Mouse (Mus musculus) left cerebral cortex, adult 9 months (tissue): ENCODE data around the gene Hnrnpul2.
"Not testable (repeated sequence)": the region's sequence is repeated elsewhere in the genome, so short reads cannot be mapped to it uniquely, and the experiment has no call there.

Experiments
- DNase-seq, 2 experiments: peaks; one replicate each; pipeline ENCODE4 v3.0.0; 2022; ENCODE audit warnings: low spot score in 2 of 2

The Hnrnpul2 gene

DNA sequence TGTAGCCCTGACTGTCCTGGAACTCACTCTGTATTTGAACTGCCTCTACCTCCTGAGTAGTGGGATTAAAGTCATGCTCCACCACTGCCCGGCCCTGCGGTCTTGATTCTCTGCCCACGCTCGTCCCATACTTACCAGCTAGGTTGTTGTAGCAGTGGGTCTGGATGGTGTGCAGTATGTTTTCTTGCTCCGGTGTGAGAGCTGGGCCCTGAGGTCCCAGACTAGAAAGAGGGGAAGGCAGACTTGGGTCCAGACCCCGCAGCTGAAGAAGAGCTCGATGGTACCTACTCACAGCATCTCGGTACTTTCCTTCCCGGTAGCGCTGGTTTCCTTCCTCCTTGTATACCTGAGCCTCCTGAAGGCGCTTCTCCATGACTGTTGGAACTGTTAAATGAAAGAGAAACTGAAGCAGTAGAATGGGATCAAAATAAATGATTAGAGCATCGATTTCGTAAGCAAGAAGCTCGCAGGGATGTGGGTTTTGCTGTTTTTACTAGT lies 1.5 kb upstream of the Hnrnpul2 start:
- no peak for DNase-seq

DNA sequence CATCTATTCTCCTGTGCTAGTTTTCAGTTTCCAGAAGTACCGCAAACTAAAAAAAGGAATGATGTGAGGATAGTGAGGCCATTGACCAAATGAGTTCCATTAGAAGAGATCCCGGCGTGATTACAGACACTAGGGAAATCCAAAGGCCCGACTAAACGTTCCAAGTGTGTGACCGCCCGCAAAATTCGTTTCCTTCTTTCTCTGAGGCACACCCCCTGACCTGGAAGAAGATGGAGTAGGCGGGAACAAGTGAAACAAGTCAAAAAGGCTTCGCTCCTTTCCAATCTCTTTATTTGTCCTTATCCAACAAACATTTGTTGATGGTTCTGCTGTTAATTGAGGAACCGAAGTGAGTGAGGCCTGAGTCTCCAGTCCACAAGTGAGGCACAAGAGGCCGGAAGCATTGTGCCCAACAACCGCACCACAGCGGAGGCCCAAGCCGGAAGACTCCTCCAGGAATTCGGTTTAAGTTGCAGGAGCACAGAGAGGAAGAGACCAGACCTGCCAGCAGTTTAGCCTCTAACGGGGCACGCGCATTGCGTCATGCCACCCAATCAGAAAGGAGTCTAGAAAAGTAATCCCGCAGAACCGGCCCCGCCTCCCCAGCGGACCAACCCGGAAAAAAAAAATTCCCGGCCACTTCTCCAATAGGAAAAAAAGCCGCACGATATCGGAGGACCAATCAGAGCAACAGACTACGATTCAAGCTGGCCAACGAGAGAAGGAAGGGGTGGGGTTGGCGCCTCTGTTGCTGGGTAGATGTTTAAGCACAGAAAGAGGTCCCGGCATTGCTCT lies 812 bp upstream of the Hnrnpul2 start, which contains the start of gene Ttc9c:
Gene Ttc9c (minus strand): TSS at position 533 of the 795 bp plus-strand sequence.
- peak; percentile 96 to 99 for DNase-seq

DNA sequence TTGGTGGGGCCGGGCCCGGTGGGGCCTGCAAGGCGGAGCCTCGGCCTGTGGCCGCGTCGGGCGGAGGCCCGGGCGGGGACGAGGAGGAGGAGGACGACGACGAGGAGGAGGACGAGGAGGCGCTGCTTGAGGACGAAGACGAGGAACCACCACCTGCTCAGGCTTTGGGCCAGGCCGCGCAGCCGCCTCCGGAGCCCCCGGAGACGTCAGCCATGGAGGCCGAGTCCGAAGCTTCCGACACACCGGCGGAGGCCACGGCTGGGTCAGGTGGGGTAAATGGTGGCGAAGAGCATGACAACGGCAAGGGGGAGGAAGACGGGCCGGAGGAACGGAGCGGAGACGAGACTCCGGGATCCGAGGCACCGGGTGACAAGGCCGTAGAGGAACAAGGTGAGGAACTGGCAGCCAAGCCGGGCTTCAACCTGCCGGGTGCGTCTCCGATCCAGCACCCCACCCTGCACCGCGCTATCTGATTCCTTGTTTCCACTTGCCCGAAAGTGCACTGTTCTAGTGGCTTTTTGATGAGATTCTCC lies 680 bp downstream of the Hnrnpul2 start:
- DNase-seq: no peak

DNA sequence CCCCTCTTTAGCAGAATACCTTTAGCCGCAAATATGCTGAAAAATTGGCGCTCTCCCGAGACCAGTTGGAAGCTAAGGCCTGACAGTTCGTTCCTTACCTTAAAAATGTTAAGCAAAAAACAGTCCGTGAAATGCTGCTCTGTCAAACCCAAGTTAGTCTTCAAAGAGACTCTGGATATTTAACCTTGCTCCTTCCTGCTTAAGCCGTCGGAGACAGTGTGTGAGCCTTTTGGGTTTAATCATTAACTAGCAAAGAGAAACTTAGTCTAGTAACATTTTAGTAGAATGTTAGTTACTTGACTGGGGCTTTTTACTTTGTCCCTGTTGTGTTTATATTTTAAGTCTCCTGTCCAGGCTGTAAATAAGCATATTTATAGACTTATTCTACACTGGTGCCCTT lies 1.3 kb downstream of the Hnrnpul2 start:
- no peak for DNase-seq

DNA sequence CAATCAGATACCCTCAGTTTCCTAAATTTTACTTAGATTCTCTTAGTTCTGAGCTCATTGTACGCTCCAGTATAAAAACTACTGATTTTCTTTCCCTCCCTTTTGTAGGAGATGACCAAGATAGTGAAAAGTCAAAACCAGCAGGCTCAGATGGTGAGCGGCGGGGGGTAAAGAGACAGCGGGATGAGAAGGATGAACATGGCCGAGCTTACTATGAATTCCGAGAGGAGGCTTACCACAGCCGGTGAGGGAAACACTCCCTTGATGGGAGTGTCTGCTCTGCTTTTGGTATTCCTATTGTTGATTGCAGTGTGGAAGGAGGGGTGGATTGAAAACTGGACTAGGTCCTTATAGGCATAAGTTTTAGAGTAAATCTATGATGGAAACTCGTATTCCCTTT lies 2.9 kb downstream of the Hnrnpul2 start:
- DNase-seq: no peak

DNA sequence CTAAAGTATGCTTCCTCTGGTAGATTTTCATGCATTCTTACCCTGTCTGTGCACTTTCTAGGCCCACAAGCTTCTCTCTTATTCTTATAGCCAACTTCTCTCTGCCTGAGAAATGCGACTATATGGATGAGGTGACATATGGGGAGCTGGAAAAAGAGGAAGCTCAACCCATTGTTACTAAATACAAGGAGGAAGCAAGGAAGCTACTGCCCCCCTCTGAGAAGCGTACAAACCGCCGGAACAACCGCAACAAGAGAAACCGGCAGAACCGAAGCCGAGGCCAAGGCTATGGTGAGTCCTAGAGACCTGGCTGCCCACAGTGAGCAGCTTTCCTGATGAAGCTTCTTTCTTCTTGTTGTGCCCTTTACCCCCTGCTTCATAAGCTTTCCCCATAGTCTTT lies 9.8 kb downstream of the Hnrnpul2 start, which contains the start of gene AC129217.1:
Gene AC129217.1 (plus strand): TSS at position 114 of the 400 bp plus-strand sequence.
- no peak for DNase-seq

DNA sequence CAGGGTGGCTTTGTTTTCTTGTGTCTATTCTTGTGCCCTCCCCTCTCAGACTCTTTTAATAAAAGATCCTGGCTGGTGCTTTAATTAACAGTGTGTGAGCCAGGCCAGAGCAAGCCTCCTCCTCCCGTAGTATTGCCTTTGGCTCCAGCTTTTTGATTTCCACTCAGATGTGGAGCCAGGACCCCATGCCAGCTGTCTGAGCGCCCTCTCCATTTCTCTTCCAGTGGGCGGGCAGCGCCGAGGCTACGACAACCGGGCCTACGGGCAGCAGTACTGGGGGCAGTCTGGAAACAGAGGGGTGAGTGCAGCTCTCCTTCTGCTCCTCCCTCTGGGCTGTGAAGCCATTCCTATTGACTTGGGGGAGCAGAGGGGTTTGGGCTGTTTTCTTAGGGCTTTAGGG lies 10.9 kb downstream of the Hnrnpul2 start:
- DNase-seq: no peak

DNA sequence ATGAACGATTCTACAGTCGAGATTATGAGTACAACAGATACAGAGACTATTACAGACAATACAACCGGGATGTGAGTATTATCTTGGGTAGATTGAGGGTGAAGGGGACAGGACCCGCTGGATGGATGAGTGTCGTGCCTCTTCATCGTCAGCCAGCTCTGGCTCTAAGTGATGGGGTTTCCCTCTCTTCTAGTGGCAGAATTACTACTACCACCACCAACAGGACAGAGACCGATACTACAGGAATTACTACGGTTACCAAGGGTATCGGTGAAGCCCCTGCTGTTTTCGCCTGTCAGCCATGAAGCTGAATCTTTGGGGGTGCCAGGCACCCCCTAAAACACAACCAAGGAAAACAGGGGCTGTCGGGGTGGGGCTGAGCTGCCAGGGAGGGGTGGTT lies 11.5 kb downstream of the Hnrnpul2 start:
- DNase-seq: no peak

DNA sequence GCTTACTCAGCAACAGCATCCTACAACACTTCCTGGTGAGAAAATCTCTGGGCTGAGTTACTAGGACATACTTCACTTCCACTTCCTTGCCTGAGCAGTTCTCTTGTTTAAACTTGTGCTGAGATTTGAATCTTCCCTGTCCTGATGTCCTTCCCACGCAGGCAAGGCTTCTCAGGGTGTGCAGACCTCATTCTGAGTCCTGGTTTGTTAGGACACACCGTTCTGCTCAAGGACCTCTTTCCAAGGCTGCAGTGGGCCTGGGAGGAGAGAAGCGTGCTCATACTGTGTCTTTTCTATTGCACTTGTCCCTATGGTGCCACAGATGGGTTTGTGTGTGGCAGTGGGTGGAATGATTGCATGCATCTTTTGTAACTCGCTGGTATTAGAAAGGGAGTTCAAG lies 13.2 kb downstream of the Hnrnpul2 start:
- DNase-seq: no peak

DNA sequence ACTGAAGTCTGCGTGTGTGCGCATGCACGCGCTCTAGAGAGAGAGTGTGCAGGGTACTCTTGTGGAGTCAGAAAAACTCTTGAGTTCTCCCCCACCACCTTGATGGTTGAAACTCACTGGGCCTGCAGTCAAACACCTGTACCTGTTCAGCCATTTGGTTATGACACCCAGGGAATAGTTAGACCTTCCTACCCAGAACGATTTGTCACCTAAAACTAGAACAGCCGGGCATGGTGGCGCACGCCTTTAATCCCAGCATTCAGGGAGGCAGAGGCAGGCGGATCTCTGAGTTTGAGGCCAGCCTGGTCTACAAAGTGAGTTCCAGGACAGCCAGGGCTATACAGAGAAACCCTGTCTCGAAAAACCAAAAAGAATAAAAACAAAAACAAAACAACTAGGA lies 16.5 kb downstream of the Hnrnpul2 start:
- not testable (repeated sequence) for DNase-seq

DNA sequence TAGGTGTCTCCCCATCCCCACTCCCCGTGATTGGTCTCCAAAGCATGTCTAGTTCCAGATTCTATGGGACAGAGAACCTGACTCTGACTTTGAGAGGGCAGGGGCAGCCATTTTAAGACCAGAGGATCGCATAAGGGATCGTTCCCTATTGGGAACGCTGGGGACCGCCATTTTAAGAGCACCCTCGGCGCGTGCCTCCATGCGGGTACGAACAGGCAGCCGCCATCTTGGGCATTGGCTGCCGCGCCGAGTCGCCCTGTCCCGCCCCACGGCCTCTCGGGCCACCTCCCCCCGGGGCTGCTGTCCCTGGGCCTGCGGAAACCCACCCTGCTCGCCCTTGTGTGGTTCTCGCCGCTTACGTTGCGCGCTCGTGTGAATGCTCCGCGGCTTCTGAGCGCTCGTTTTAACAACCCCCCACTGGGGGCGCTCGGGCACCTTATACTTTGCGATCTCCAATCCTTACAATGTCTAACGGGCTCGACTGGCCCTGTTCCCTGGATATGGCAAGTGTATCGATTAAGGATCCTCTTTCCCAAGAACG lies 17.5 kb downstream of the Hnrnpul2 start, which contains the start of gene Bscl2:
Gene Bscl2 (plus strand): TSS at position 217 of the 541 bp plus-strand sequence.
- DNase-seq: peak; percentile 81 to 90

DNA sequence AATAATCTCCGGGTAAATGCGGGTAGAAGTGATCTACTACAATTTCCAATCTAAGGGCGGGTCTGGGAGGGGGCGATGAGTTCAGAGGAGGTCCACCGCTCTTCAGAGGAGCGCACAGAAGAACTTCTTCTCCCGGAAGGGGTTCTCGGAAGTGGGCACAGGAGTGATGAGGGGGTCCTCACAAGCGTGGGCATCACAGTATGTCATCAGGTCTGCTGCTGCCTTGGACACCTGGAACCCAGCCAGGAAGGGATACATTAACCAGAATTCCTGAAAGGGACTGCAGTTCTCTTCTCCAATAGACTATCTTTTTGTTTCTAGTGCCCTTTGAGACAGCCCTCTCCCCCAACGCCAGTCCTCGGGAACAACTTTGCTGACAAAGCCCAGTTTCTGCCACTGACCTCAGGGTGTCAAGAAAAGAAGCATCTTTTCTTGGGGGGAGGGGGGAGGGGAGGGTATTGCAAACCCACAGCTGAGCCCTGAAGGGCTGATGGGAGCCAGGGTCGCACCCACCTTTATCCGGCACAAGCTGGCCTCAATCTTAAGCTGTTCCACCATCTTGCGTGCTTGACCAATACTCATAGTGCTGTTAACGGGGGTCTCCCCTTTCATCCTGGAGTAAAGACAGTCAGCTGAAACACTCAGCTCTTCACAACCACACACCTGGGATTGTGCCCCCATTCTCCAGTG lies 18.4 kb downstream of the Hnrnpul2 start:
- peak in 1 of 2 experiments; percentile 48 for DNase-seq

DNA sequence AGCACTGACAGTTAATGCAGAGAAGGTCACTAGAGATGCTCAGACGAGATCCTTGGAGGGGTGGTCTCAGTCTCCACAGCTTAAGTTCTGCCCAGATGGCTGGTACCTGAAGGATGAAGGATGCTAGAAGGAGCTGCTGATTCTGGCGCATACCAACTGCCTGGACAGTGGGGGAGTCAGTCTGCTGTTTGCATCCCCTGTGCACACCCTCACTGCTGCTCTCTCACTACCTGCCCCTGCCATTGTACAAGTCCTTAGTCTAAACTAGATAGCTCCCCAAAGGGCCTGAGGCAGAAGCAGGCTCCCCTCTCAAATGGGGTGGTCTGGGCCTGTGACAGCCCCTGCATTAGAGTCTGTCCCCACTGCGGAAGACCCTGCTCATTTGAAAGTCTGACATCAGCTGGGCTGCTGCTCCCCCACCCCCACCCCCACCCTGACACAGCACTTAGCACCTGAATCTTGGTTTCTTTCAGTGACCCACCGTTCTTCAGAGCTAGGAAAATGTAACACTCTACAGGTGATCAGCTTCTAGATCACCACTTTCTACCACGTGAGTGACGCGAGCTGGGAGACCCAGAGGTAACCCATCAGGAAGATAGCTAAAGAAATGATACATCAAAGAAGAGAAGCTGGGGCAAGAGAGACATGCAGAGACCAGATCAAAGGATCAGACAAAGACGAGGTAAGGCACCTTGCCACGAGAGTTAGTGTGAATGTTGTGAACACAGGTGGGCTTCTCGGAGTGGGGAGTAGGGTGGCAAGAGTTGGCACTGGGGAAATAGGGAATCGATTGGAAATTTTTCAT lies 19.5 kb downstream of the Hnrnpul2 start, which contains the start of gene Gng3:
Gene Gng3 (minus strand): TSS at position 92 of the 805 bp plus-strand sequence.
- DNase-seq: peak; percentile 85 to 93

DNA sequence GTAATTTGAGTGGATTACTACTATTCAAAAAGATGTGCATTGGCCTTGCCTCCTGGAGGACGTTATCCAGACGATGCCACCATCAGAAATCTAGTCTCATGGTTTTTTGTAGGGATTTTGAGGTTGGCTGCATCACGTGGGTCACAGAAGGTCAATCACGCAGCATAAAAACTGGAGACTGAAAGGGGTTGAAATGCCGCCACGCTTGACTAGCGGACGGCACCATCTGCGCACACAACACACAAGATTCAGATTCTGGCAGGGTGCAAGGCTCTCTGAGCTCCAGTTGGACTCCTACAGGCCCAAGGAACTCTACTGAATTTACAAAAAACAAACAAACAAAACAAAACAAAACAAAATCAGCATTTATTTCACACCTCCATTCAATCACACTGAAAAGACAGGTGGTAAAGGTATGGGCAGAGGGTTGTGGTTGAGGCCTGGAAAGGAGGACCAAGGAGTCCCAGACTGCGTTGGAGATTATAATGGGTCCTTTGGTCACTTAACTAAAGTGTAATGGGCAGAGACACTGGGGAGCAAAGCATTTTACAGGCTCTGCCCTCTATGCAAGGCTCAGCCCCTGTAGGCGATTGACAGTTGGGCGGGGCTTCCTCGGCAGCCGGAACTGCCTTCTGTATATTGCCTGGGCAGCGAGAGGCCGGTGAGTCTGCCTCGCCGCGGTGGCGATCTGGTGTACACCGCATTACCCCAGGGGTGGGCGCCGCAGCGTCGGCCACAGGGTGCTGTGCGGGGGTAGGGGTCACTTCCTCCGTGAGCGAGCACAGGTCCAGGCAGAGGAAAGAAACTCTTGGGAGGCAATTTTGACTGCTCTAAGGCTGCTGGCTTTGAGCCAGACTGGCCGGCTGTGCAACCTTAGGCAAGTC lies 20.3 kb downstream of the Hnrnpul2 start:
- DNase-seq: peak in 1 of 2 experiments; percentile 76

DNA sequence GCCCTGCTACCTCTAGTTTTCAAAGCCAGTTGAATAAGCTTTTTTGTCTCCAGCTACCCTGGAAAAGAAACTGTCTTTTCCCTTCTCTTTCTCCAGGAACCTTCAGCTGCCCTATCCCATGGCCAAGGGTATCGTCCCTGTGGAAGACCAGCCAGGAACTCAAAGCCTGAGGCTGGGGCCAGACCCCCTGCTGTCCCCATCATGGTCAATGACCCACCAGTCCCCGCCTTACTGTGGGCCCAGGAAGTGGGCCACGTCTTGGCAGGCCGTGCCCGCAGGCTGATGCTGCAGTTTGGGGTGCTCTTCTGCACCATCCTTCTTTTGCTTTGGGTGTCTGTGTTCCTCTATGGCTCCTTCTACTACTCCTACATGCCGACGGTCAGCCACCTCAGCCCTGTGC lies 21.2 kb downstream of the Hnrnpul2 start:
- no peak for DNase-seq

DNA sequence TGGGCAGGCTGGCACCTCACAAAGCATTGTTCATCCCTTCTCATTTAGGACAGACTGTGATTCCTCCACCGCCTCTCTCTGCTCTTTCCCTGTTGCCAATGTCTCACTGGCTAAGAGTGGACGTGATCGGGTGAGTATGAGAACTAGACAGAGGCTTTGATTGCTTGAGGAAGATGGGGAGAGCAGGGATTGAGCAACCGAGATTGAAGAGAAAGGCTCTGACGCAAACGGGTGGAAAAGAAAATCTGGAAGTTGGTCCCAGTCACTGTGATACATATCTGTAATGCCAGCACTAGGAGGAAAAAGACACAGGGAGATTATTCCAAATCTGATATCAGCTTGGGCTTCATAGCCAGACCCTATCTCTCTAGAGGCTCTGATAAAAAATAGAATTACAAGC lies 23.2 kb downstream of the Hnrnpul2 start:
- DNase-seq: no peak

DNA sequence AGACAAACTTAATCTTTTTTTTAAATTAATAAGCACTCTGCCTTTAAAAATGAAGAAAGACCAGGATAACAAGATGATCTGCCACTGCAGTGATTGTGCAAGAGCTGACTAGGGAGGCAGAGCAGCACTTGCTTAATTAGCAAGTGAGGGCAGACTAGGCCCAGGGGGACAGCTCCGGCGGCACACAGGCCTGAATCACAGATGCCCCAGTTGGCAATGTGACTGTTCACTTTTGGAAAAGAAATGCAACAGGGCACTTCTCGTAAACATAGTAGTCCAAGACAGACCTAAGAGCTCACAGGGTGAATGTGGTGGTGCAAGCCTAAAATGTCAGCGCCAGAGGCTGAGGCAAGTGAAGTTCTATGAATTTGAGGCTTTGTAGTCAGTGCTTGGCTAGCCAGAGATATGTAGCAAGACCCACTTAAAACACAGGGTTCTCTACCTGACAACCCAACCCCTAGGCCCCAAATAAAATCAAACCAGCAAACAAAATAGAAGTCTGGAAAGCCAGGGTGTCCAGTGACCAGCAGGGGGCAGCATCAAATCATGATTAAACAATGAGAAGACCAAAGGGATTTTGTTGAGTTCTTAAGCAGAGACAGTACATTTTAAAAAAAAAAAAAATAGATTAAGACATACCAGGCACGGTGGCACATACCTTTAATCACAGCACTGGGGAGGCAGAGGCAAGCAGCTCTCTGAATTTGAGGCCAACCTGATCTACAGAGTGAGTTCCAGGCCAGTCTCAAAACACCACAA lies 24.7 kb downstream of the Hnrnpul2 start:
- peak in 1 of 2 experiments; percentile 82 for DNase-seq

DNA sequence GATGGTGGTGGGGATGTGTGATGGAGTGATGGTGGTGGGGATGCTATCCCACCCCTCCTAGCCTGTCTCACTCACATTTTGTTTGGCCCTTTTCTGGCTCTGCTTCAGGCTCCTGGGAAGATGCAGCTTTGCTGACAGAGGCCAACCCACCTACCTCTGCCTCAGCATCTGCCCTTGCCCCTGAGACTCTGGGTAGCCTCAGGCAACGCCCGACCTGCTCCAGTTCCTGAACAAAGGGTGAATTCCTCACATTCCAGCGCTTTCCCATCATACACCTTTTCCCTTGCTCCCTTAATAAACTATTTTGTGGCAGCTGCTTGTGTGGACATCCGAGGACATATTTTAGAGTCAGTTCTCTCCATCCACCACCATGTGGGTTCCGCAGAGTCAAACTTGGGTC lies 28.5 kb downstream of the Hnrnpul2 start:
- no peak for DNase-seq

DNA sequence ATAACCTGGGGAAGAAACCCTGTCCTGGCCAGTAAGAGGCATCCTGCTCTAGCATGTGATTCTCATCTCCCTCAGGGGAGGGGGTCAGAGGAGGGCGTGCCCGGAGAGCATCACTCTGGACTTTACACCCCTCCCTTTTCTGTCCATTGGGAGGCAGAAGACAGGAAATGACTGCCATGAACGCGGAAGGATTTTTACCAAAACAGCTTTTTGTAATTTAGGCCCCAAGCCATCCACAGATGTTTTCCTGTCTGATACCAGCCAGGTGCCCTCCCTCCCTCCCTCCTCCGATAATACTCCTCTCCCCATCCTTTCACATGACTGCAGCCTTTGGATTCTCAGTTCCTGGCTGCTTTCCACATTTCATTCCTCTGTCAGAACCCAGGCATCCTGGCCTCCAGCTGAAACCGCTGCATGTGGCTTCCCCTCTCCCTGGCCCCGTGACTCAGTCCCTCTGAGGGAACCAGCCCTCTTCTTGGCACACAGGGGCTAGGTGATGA lies 30.6 kb downstream of the Hnrnpul2 start, which contains the start of gene Lrrn4cl:
Gene Lrrn4cl (plus strand): TSS at position 367 of the 500 bp plus-strand sequence.
- no peak for DNase-seq
